Mouse (Mus musculus) embryonic facial prominence, embryonic 11.5 days (tissue): ENCODE data around the gene Slc35b2. TPM values are rescaled to one million over a fixed set of nuclear protein-coding genes. Genes with fewer than 3 reads are reported as not detected.

Source experiments
- ATAC-seq: fragments of 200-750 bp; cut with Nextera tagmentation; replicated peaks from 2 replicates; pipeline ENCODE4 v1.8.0; 2017; ENCODE audit warnings: low read depth; ENCODE audit not compliant: insufficient number of reproducible peaks, low FRiP score, low TSS enrichment
- DNase-seq: peaks from one replicate; pipeline ENCODE4 v3.0.0-alpha.2; 2015; ENCODE audit warnings: low spot score
- H3K27ac ChIP-seq: fragments of 300-500 bp; sonication (generic); replicated peaks from 2 replicates; pipeline ENCODE4 v1.5.1; 2014; ENCODE audit warnings: mild to moderate bottlenecking, low read depth, low read length, control low read depth
- H3K27me3 ChIP-seq: fragments of 300-500 bp; sonication (generic); 2 replicates; pipeline ENCODE4 v1.6.1; 2014; ENCODE audit warnings: mild to moderate bottlenecking, low read length, moderate library complexity, mixed read lengths; ENCODE audit not compliant: control insufficient read depth, insufficient read depth
- H3K36me3 ChIP-seq: fragments of 300-500 bp; sonication (generic); replicated peaks from 2 replicates; pipeline ENCODE4 v1.6.1; 2014; ENCODE audit warnings: low read depth, mild to moderate bottlenecking, low read length, moderate library complexity, mixed read lengths; ENCODE audit not compliant: control insufficient read depth, insufficient read depth
- H3K4me1 ChIP-seq: fragments of 300-500 bp; sonication (generic); 2 replicates; pipeline ENCODE4 v1.6.1; 2014; ENCODE audit warnings: low read length, mixed read lengths; ENCODE audit not compliant: control insufficient read depth, insufficient read depth
- H3K4me2 ChIP-seq: fragments of 300-500 bp; sonication (generic); 2 replicates; pipeline ENCODE4 v1.6.1; 2014; ENCODE audit warnings: low read depth, mild to moderate bottlenecking, control low read depth, low read length, moderate library complexity
- H3K4me3 ChIP-seq: fragments of 300-500 bp; sonication (generic); 2 replicates; pipeline ENCODE4 v1.5.1; 2014; ENCODE audit warnings: low read depth, low read length, control low read depth
- H3K9ac ChIP-seq: fragments of 300-500 bp; sonication (generic); replicated peaks from 2 replicates; pipeline ENCODE4 v1.6.1; 2014; ENCODE audit warnings: mild to moderate bottlenecking, control low read depth, low read length
- H3K9me3 ChIP-seq: fragments of 300-500 bp; sonication (generic); replicated peaks from 2 replicates; pipeline ENCODE4 v1.6.1; 2016; ENCODE audit warnings: mild to moderate bottlenecking, low read length, inconsistent platforms, mixed read lengths; ENCODE audit not compliant: control insufficient read depth
- WGBS: fragments of 180-500 bp; shearing (Covaris S2); extraction: QIAGEN DNeasy Blood & Tissue Kit; methylation state at CpG from one replicate; pipeline ENCODE4 v1.1.7; 2014; 5-methylcytosine and 5-hydroxymethylcytosine counted together
- polyA plus RNA-seq: library from polyadenylated mRNA; unstranded; fragments of >200 nt; fragmentation: Nextera tagmentation; extraction: Ambion mirVana; gene quantifications from 2 replicates; pipeline ENCODE4 v1.2.1, GENCODE M21; 2014

Gene Slc35b2
- polyA plus RNA-seq, 1 experiment from 2014 or later: 85.6 TPM

DNA sequence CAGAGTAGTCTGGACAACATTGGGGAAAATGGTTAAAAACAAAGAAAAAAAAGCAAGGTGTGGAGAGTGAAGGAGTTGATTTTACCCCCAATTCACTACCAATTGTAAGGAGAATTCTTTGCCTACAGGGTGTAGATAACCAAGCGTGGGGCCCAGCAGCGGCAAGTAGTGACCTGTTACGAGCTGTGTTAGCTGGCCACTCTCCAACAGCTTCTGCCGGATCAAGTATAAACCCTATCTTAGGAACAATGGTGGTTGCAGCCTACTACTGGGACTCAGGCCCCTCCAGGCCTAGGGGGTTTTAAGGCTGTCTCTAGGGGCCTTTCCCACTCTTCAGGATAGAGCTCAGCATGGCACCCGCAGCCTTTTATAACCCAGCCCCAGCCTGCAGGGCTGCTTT, 14.6 kb downstream of the Slc35b2 start:
- H3K27me3 ChIP-seq: no peaks in the 10 kb centered on the region
- H3K9ac ChIP-seq: no peak overlapping the region
- H3K9me3 ChIP-seq: no peaks in the 10 kb centered on the region
- ATAC-seq (no peak), DNase-seq (no peak)
- H3K4me2 ChIP-seq: no peak overlapping the region
- WGBS: 70% methylated on average over 5 of the region's 5 CpGs
- no peaks in the 10 kb centered on the region; the same call in 1 of the 2 replicates for H3K4me1 ChIP-seq
- no peak overlapping the region for H3K4me3 ChIP-seq
- H3K36me3 ChIP-seq: no peaks in the 10 kb centered on the region
- no peak overlapping the region for H3K27ac ChIP-seq

DNA sequence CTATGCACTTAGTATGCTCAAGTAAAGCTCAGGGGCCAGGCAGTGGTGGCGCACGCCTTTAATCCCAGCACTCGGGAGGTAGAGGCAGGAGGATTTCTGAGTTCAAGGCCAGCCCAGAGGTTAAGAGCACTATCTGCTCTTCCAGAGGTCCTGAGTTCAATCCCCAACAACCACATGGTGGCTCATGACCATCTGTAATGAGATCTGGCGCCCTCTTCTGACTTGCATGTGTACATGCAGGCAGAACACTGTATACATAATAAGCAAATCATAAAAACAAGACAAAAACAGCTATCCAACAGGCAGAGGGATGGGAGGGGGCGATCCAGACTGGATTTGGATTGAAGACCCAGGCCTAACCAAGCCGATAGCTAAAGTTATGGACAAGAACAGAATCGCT, 15.2 kb downstream of the Slc35b2 start:
- DNase-seq (no peak), ATAC-seq (no peak)
- no peaks in the 10 kb centered on the region for H3K36me3 ChIP-seq
- H3K27me3 ChIP-seq: no peaks in the 10 kb centered on the region
- H3K4me1 ChIP-seq: no peaks in the 10 kb centered on the region; the same call in 1 of the 2 replicates
- H3K4me2 ChIP-seq: no peak overlapping the region
- WGBS: 72% methylated on average over 7 of the region's 7 CpGs
- H3K27ac ChIP-seq: no peak overlapping the region
- no peaks in the 10 kb centered on the region for H3K9me3 ChIP-seq
- H3K4me3 ChIP-seq: no peak overlapping the region
- no peak overlapping the region for H3K9ac ChIP-seq

DNA sequence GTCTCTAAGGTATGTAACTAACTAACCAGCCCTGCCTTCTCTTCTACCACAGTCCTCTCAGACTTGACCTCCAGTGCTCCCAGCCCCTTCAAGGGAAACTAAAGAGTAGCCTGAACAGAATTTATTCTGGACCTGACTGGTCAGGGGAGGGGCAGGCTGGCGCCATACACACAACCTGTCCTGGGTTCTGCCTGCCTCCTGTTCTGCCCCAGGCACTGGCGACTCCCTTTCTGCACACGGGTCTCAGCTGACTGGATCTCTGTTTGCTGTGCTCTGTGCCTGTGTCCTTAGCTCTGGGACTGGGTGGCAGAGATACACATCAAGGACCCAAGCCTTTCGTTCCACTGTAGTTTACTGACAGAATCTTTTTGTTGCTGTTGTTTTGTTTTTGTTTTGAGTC, 15.9 kb downstream of the Slc35b2 start:
- 82% methylated on average over 4 of the region's 4 CpGs for WGBS
- Histone ChIP-seq H3K9ac (no peak overlapping the region), H3K27me3 (no peaks in the 10 kb centered on the region), H3K9me3 (no peaks in the 10 kb centered on the region), H3K4me2 (no peak overlapping the region), H3K27ac (no peak overlapping the region), H3K4me1 (no peaks in the 10 kb centered on the region; the same call in 1 of the 2 replicates), H3K36me3 (no peaks in the 10 kb centered on the region), H3K4me3 (no peak overlapping the region)
- no peak for DNase-seq
- ATAC-seq: no peak

DNA sequence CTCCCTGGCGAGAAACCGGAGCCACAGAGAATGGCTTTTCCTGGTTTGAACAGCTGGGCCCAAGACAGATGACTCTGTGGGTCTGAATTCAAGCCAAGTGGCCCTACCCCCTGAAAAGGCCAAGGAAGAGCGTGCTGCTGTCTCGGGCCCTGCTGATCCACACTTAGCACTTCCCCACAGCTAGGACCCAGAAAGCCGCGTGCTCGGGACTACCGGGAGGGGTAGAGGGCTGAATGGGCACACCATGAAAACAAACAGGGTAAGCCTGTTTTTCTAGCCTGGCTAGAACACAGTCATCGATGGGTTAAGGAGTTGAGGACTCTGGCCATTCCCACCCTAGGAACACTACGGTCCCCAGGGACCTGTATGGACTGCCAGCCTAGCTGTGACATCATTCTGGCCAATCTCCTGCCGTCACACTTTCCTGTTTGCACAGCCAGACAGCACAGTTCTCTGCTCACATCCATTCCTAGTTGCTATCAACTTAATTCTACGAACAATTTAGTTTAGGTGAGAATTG, 17.3 kb downstream of the Slc35b2 start:
- H3K4me3 ChIP-seq: no peak overlapping the region
- DNase-seq: no peak
- 37% methylated on average over 12 of the region's 12 CpGs for WGBS

DNA sequence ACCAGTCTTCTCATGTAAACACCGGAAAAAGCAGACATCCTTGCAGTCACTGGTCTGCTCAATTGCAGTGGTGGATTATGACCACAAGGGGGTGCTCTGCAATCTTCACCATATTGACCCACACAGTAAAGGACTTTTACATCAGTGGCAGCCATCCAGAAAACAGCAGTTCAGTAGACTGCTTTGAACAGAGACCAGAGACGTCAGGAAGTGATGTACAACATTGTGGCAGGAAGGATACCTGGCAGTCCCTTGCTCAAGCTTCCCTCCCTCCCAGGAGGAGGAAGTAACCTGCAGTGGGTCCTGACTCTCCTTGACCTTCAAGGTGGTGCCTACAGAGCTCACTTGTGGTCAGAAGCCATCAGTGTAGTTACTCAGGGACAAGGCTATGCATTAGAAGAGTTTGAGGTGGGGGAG, 17.9 kb downstream of the Slc35b2 start:
- ATAC-seq (no peak), DNase-seq (peak; percentile 83)
- H3K4me2 ChIP-seq: no peak overlapping the region
- WGBS: 9% methylated on average over 2 of the region's 2 CpGs
- H3K9ac ChIP-seq: no peak overlapping the region
- H3K4me1 ChIP-seq: no peaks in the 10 kb centered on the region
- no peaks in the 10 kb centered on the region for H3K36me3 ChIP-seq
- H3K27me3 ChIP-seq: no peaks in the 10 kb centered on the region
- no peak overlapping the region for H3K27ac ChIP-seq
- no peak overlapping the region for H3K4me3 ChIP-seq
- H3K9me3 ChIP-seq: no peaks in the 10 kb centered on the region

More for the DNA sequence above, 17.3 kb downstream of the Slc35b2 start:
- no peak overlapping the region for H3K4me2 ChIP-seq
- no peak overlapping the region; the same call in 1 of the 2 replicates for H3K27ac ChIP-seq
- H3K9ac ChIP-seq: peak overlapping the region; percentile 32
- H3K36me3 ChIP-seq: no peaks in the 10 kb centered on the region
- H3K9me3 ChIP-seq: no peaks in the 10 kb centered on the region
- no peaks in the 10 kb centered on the region for H3K27me3 ChIP-seq
- no peak for ATAC-seq
- H3K4me1 ChIP-seq: no peaks in the 10 kb centered on the region

DNA sequence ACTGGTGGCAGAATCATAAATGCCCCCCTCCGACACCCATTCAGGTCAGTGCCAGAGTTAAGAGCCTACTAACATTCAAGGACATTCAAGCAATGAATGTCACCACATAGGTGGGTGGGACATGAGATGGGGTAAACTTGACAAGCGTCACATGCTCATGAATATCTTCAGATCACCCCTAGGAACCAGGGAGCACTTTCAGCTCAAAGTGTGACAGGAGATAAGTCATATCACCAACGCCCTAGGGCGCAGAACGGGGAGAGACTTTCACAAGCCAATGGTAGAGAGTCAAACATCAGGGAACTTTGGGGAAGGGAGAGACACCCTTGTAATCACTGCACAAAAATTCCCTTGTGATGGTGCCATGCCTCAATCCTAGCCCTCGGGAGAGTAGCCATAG, 18.5 kb downstream of the Slc35b2 start:
- ATAC-seq (no peak), DNase-seq (no peak)
- WGBS: 89% methylated on average over 6 of the region's 6 CpGs
- Histone ChIP-seq H3K9me3 (no peaks in the 10 kb centered on the region), H3K27me3 (no peaks in the 10 kb centered on the region), H3K4me2 (no peak overlapping the region), H3K4me3 (no peak overlapping the region), H3K36me3 (no peaks in the 10 kb centered on the region), H3K9ac (no peak overlapping the region), H3K4me1 (no peaks in the 10 kb centered on the region), H3K27ac (no peak overlapping the region)

DNA sequence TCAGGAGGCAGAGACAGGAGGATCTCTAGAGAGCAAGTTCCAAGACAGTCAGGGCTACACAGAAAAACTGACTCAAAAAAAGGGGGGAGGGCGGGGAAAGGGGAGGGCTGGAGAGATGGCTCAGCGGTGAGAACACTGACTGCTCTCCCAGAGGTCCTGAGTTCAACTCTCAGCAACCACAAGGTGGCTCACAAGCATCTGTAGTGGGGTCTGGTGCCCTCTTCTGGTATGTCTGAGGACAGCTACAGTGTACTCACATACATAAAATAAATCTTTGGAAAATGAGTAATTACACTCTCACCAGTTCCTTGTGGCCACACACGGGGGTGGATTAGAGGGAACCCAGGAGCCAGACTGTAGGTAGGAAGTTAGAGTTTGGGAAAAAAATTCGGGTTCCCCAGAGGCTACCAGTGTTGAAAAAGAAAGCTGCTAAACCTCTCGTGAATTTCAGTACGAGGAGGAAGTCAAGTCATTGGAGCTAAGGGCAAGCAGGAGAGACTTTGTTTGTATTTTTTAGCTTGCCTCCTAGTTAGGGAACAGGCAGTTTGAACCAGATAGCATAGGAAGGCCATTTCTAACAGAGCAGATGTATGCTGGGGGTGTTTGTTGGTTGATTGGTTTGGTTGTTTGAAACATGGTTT, 19.2 kb downstream of the Slc35b2 start:
- Histone ChIP-seq H3K36me3 (no peaks in the 10 kb centered on the region), H3K4me1 (no peaks in the 10 kb centered on the region), H3K9me3 (no peaks in the 10 kb centered on the region), H3K27ac (no peak overlapping the region), H3K4me2 (no peak overlapping the region), H3K4me3 (no peak overlapping the region), H3K9ac (no peak overlapping the region), H3K27me3 (no peaks in the 10 kb centered on the region)
- no peak for DNase-seq
- WGBS: 72% methylated on average over 6 of the region's 6 CpGs
- ATAC-seq: no peak

DNA sequence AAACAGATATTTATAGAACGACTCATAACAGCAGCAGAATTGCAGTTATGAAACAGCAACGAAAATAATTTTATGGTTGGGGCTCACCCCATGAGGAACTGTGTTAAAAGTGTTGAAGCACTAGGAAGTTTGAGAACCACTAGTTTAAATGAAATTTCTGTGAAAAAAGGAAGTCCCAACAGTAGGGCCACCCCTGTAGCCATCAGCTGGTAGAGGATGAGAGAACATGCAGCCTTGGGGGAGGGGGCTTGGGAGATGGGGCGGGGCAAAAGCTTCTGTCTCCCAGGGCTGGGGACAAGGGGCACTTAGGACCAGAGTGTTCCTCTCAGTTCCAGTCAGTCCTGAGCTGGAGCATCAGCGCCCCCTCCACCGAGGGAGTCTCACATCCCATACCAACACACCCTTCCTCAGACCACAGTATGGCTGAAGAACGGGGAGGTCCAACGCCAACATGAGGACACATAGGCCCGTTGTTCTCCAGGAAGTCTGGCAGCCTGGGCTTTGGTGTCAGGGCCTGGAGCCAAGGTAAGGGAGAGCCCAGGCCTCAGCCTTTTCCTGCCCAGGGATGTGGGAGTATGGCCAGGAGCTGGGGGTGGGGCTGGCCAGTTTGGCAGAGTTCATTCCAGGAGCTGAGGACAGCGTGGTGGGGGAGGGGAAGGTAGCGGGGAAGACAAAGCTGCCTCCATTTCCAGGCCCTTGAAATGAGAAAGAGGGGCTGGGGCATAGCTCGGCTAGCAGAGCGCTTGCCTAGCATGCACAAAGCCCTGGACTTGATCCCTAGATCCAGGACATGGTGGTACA, 20.6 kb downstream of the Slc35b2 start:
- peak overlapping the region; percentile 39 for H3K9ac ChIP-seq
- no peaks in the 10 kb centered on the region for H3K9me3 ChIP-seq
- no peaks in the 10 kb centered on the region for H3K36me3 ChIP-seq
- no peak overlapping the region for H3K4me3 ChIP-seq
- no peak overlapping the region for H3K4me2 ChIP-seq
- H3K27me3 ChIP-seq: no peaks in the 10 kb centered on the region
- 0 out of 2 replicates have a peak, but pooled peaks have one; percentile 13 for ATAC-seq
- no peaks in the 10 kb centered on the region for H3K4me1 ChIP-seq
- peak overlapping the region; percentile 62 for H3K27ac ChIP-seq
- WGBS: 28% methylated on average over 12 of the region's 12 CpGs
- no peak for DNase-seq
